Mouse (Mus musculus) T-helper 17 cell (primary cell): ENCODE data around the gene Gm3149.
"Not testable (repeated sequence)": the region's sequence is repeated elsewhere in the genome, so short reads cannot be mapped to it uniquely, and the experiment has no call there.

ENCODE experiments used
- in situ Hi-C, 2 experiments: fragments of 300-600 bp; cut with MboI, MseI; formaldehyde crosslinking; loops; 1 replicate in 1 of 2; 2 replicates in 1 of 2; pipeline ENCODE4 v1.15.1; 2025; ENCODE audit warnings: high pct_unique_total_duplicates in 2 of 2

Gene Gm3149

GRCm38 (mm10) chr14:4316983-4317382 lies at the start of gene Gm3149:
TSS of gene Gm3149 (plus strand) at chr14:4317283.
- in situ Hi-C loops: not testable (repeated sequence)

- in situ Hi-C loops: loop anchor here in 1 of 2 experiments (25.0 kb wide), 1 partner anchor 1418 kb away; the partner anchor contains the start of gene Gm9603
Measured at GRCm38 (mm10) chr14:4269238-4269950, 47.7 kb upstream of the Gm3149 start.

GRCm38 (mm10) chr14:4279828-4280227 lies 37.3 kb upstream of the Gm3149 start:
- in situ Hi-C loops: loop anchor here in 1 of 2 experiments (10.0 kb wide), 1 partner anchor 1635 kb away; no protein-coding TSS in a partner anchor

- in situ Hi-C loops: loop anchor here (5.0 to 25.0 kb wide), 3 partner anchors 400 to 1778 kb away; partner anchors contain the start of gene Gm2956 (in 1 of the 2)
Measured at GRCm38 (mm10) chr14:4334476-4335080, 17.5 kb downstream of the Gm3149 start, which contains the start of gene 2610042L04Rik. TSS of gene 2610042L04Rik (plus strand) at chr14:4334763.

- in situ Hi-C loops: loop anchor here (10.0 to 25.0 kb wide), 2 partner anchors 399 to 998 kb away; partner anchors contain the start of gene Gm2956 (in 1 of the 2)
Measured at GRCm38 (mm10) chr14:4335506-4335905, 18.4 kb downstream of the Gm3149 start.

GRCm38 (mm10) chr14:4368991-4369390 lies 51.9 kb downstream of the Gm3149 start:
- in situ Hi-C loops: not testable (repeated sequence)

- in situ Hi-C loops: not testable (repeated sequence)
Measured at GRCm38 (mm10) chr14:4369691-4370090, 52.6 kb downstream of the Gm3149 start.
